Mouse (Mus musculus): ENCODE results near the gene Duoxa1.
"Not testable (repeated sequence)": the region's sequence is repeated elsewhere in the genome, so short reads cannot be mapped to it uniquely, and the experiment has no call there.

Duoxa1 gene

DNA sequence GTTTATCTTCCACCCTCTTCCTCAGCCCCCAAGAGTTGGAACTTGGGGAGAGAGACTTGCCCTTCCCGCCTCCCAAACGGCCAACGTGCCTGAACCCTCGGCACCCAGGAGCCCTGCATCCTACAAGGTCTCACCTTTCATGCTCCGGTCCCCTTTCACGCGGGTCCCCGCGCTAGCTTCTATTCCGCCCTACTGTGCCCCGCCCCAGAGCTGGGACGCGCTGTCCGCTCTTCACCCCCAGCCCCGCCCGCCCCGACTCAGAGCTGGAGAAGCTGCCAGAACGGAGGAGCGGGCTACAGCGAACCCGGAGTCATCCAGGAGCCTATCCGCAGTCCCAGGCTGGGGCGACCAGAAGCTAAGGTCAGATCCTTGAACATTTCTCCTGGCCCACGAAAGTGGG lies at the start of gene Duoxa1:
Gene Duoxa1, minus strand, starts transcription at position 195 of the 400 bp plus-strand sequence.
- no peak for DNase-seq

DNA sequence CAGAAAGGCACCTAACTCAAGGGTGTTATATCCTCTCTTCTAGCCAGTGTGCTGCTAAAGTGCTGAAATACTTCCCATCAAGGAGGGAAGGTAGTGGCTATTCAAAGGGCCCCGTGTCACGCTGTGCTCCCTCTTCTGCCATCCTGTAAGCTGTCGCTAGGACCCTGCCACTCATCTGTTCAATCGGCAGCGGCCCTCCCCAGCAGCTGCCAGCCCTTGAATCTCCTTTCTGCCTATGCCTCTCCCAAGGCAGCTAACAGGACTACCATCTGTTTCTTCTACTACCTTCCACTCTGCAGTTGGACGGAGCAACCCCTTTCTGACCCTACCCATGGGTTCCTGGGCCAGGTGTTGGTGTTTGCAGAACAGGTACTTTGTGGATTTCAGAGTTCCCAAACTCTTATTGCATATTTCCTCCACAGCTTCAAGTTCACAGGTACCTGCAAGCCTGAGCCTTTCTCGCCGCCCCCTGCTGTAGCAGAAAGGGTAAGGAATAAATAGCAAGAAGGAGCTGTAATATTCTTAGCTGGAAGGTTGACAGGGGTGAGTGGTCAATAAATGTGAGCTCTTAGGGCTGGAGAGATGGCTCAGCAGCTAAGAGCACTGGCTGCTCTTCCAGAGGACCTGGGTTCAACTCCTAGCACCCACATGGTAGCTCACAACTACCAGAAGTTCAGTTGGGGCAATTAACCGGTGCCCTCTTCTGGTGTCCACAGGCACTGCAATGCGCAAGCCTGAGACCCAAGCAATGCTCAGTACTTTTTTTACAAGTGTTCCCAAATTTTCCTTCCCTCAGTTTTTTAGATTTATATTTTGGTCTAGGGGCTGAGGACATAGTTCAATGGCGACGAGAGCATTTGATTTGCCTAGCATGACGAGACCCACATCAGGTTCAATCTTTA lies 49.3 kb upstream of the Duoxa1 start:
- DNase-seq, result no peak

GRCm38 (mm10) chr2:122361868-122362621 lies 48.5 kb upstream of the Duoxa1 start:
- DNase-seq, result no peak

DNA sequence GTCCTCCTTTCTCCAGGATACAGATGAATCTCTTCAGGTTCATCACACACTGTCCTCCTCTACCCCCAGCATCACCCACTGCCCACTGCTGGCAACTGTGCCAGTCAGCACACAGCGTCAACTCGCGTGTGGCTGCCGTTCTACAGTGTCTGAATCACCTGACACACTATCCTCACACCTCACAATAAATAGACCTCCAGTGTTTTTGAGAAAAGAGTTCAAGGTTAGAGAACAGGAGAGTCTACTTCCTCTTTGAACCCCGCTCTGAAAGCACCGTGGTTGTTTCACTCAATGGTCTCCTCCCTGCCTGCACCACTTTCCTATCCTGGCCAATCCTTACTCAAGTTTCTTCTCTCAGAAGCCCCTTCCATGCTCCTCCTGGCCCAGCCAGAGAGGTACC lies 47.7 kb upstream of the Duoxa1 start:
- no peak for DNase-seq

- no peak for DNase-seq
Observed at GRCm38 (mm10) chr2:122360310-122360709, 46.8 kb upstream of the Duoxa1 start.

GRCm38 (mm10) chr2:122356187-122356586 lies 42.7 kb upstream of the Duoxa1 start:
- DNase-seq, result no peak

- DNase-seq, result no peak
Observed at GRCm38 (mm10) chr2:122355389-122355788, 41.9 kb upstream of the Duoxa1 start.

GRCm38 (mm10) chr2:122354191-122354929 lies 40.8 kb upstream of the Duoxa1 start:
- peak; percentile 60 for DNase-seq

GRCm38 (mm10) chr2:122353765-122354164 lies 40.2 kb upstream of the Duoxa1 start:
- no peak for DNase-seq

- DNase-seq, result no peak
Observed at GRCm38 (mm10) chr2:122352992-122353391, 39.5 kb upstream of the Duoxa1 start.

DNA sequence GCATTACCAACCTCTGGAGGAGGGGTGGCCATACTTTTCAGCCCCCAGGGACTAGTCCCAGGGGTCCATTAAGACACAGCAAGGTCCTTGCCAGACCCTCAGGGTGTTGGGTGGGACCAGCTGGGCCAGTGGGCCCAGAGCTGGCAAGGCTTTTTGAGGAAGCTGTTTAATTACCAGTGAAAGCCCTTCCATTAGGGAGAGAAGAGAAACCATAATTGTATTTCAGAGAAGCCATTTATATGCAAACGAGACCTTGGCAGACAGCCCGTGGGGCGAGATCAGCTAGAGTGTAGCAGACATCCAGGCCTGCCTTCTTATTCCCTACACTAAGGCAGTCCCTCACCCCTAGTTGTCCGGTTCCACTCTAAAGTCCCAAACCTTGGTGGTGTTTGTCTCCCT lies 38.4 kb upstream of the Duoxa1 start:
- peak; percentile 67 for DNase-seq

DNA sequence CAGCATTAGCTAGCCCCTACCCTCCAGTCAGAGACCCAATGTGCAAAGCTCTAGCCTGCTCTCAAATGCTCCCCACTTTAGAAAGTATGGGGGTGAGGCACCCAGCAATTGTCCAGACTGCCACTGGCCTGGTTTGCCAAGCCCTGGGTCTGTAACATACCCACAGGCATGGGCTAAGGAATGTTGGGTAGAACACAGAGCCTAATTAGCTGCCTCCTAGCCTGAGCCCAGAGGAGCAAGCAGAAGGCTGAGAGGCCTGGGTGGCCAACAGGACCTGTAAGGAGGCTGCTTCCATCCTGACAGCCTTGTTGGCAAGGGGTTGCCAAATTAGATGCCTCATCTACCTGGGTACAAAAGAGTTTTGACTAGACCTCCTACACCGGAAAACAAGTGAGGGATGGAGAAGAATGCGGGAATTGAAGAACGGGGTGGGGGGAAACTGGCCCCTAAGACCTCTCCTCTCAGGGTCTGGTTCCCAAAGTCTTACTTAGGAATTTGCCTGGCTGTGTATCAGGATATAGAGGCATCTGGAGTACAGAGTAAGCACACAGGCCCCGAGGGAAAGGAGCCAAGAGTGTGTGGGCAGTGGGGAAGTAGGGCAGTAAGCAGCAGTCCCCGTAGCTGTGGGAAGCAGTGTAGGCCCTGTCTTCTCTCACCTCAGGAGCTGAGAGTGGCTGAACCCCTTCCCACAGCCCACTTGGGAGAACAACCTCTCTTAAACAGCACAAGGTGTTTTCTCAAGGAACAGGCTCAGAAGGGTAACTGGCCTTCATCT lies 37.8 kb upstream of the Duoxa1 start:
- DNase-seq, result no peak

DNA sequence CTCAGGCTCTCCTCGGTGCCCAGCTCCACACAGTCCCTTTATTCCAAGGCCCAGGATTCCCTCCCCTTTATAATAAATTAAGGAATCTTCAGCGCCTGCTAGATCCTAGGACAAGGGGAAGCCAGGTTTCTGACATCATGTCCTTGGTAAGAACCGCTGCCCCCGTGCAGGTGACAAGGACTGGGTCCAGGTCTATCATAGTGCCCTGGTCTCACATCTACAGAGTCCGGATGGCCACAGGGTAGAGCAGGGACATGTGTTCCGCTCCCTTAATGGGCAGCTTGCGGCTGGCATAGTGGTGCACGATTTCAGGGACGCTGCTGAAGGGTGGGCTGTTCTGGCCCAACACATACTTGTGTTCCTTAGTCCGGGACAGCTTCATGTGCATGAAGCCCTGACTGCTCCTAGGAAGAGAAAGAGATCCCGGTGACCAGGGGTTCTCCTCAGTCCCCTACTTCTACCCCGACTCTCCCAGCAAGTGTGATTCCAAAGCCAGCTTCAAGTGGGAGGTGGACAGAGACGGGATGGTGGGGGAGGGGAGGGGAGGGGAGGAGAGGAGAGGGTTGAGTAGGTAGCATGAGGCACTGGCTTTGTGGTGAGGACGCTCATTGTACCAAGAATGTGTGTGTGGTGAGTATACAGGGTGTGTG lies 35.7 kb upstream of the Duoxa1 start:
- no peak for DNase-seq

DNA sequence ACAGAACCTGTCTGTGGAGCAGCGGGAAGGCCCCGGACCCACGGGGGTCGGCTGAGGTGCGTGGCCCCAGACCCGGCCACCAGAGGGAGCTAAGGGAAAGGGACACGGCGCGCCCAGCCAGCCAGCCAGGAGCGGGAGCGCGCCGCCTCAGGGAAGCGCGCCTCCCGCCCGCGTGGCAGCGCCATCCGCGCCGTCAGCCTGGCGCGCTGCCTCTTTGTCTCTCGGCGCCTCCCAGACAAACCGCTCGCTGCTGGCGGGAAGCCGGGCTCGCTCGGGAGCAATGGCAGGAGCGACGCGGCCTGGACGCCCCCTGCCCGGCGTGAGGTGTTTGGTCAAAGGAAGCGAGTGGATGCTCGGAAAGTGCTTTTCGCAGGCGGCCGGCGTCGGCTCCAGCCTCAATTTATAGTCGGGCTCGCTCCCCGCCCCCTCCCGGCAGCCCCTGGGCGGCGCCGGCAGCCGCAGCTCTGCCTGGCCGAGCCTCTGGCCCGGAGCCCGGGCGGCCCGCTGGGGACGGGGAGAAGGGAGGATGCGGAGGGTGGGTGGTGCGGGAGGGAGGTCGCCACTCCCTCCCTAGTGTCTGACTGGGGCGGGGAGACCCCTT lies 35.1 kb upstream of the Duoxa1 start:
- DNase-seq, result peak; percentile 94

DNA sequence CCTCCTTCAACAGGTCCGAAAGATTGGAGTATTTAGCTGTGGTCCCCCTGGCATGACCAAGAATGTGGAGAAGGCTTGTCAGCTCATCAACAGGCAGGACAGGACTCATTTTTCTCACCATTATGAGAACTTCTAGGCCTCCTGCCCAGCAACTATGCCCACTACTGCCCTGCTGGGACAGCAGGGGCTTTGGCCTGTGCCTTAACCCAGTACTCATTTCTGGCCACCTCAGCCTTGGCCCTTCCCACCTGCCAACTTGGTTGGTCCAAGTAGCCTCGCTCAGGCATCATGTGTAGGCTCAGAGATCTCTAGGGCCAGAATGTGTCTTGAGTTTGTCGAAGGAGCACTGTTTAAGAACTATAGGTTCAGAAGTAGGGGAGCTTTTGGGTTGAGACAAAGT lies 33.7 kb upstream of the Duoxa1 start:
- no peak for DNase-seq

DNA sequence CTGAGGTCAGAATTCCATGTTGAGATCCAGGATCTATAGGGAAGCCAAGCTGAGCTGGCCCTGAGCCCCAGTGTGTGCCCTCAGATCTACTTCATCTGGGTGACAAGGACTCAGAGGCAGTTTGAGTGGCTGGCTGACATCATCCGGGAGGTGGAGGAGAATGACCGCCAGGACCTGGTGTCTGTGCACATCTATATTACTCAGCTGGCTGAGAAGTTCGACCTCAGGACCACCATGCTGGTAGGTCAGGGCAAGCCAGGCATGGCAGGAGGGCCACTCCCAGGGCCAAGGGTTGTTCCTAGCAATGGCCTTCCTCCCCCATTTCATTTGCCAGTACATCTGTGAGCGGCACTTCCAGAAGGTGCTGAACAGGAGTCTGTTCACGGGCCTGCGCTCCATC lies 32.6 kb upstream of the Duoxa1 start:
- not testable (repeated sequence) for DNase-seq

DNA sequence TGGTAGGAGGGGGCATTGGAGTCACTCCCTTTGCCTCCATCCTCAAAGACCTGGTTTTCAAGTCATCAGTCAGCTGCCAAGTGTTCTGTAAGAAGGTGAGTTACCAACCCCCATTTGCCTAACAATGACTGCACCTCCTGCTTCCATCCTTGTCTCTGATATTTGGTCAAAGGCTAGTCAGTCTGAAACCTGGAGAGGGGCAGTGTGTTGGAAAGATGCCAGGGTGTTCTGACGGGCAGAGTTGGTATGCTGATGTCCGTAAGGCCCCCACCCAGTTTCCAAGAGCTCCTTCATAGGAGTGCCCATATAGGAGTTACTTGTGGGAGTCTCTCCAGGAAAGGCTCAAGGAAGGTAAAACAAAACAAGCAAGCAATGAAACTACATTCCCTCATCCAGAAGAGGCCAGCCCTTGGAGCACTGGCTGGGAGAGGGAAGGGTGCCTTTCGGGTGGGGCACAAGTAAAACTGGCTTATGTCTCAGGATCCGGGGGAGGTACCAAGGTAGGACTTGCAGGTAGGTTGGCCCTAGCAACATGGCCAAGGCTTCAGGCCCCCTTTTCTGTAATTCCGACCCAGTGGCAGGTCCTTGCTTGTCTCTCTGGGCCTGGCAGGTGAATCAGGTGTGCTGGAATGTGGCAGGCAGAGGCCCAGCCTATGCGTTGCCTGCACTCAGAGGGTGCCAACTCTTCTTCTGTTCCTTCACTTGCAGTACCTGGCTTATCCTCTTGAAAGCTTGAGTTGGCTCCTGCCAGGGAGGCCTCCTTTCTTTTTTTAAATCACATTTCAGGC lies 31.8 kb upstream of the Duoxa1 start:
- DNase-seq, result no peak

DNA sequence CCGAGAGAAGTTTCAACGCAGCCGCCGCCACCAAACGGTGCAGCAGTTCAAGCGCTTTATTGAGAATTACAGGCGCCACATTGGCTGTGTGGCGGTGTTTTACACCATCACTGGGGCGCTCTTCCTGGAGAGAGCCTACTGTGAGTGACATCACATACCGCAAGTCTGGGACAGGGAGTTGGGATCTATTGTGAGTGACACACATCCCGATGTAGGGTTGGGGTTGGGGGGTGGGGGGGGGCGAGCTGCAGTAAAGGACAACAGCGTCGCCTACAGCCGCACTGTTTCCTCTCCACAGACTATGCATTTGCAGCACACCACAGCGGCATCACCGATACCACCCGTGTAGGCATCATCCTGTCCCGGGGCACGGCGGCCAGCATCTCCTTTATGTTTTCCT lies 23.8 kb upstream of the Duoxa1 start:
- DNase-seq, result no peak

- DNase-seq, result no peak
Observed at GRCm38 (mm10) chr2:122334170-122334569, 20.6 kb upstream of the Duoxa1 start.

DNA sequence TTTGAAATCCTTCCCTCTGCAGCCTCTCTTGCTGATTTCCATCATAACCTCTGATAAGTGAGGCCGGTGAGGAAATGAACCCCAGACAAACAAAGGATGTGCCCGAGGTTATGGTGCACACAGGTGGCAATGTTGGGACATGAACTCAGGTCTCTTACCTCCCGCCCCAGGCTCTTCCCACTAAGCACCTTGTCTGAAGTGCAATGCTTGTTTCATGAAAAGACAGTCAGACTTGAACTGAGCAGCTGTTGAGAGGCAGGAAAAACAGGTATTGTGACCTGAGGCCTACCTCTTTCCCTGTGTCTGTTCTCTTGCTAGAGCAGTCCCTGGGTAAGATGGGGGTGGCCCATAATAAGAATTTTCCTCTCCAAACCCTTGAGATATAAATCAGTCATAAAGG lies 18.7 kb upstream of the Duoxa1 start:
- DNase-seq, result no peak

DNA sequence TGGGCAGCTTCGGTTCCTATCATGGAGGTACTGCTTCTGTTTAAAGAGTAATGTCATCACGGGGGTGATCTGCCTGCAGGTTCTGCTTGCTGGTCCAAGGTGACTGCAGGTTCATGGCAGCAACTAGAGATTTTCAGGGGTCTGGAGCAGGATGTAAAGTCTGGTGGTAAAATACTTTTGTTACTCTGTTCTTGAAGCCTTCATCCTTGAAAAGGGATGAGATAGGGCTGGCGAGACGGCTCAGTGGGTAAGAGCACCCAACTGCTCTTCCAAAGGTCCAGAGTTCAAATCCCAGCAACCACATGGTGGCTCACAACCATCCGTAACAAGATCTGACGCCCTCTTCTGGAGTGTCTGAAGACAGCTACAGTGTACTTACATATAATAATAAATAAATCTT lies 16.8 kb upstream of the Duoxa1 start:
- not testable (repeated sequence) for DNase-seq
